Mouse (Mus musculus): ENCODE data around the gene Trim34b.
"Not testable (repeated sequence)": the region's sequence is repeated elsewhere in the genome, so short reads cannot be mapped to it uniquely, and the experiment has no call there.

DNA sequence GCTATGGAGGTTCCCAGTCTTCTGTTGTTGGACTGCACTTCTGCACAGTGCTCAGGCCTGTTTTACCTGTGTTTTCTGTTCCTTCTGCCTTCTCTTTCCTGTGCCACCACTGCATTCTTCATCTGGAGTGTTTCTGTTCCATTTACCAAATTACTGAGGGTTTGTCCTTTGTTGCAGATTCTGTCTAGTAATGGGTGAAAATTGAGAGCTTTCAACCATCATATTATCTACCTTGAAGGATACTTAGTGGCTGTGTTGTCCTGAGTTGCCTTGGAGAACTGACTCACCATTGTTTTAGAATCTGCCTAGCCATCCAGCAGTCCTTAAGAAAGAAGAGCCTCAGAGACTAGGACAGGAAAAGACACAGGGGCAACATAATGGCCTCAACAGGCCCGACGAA lies at the start of gene Trim34b:
- not testable (repeated sequence) for TF ChIP-seq POLR2A (IDR thresholded peaks at IDR 0.05; ENCODE audit: low read depth, low read length); CTCF (IDR thresholded peaks at IDR 0.05; ENCODE audit: extremely low read depth, insufficient read depth, insufficient read length, insufficient replicate concordance)
